Mouse (Mus musculus) liver, adult 2 months (tissue): Measurements from ENCODE around the gene Capn9.

ENCODE experiments used
- CTCF ChIP-seq: fragments of 200-500 bp; IDR thresholded peaks from 2 replicates; pipeline ENCODE4 v1.5.1; 2011; ENCODE audit warnings: low read depth, low read length, control low read depth
- POLR2A ChIP-seq: fragments of 200-500 bp; IDR thresholded peaks from 2 replicates; pipeline ENCODE4 v1.6.1; 2011; ENCODE audit warnings: low read length, control low read depth; ENCODE audit not compliant: insufficient read depth; ENCODE audit errors: extremely low read depth

- TF ChIP-seq CTCF: no peak
- TF ChIP-seq POLR2A: no peak
Observed at GRCm38 (mm10) chr8:124608972-124609353, 33.1 kb downstream of the Capn9 start.
